Mouse (Mus musculus) 3134 (cell line): ENCODE results near the gene Ccdc28b.

Experiments
- DNase-seq: peaks from one replicate; pipeline ENCODE4 v3.0.0-alpha.2; 2011; ENCODE audit warnings: low spot score; ENCODE audit not compliant: insufficient read length; ENCODE audit errors: extremely low read depth

The Ccdc28b gene

DNA sequence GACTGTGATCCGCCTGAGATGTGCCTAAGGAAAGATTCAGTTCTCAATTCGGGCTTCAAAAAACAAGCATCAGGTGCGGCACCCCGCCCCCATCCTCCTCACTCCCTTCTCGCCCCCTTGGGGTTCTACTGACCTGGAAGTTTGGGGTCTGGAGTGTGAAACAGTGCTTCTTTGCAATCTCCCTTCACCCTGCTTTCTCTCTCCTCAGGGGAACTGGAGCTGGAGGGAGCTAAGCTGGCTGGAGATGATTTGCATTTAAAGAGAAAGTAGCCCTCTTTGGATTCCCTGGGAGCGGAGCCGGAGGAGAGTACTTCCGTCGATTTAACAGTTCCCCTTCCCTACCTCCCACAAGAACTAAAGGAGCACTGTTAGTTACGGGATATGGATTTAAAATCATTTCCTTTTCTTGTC lies at the start of gene Ccdc28b:
TSS of gene Ccdc28b (minus strand) at position 267 of the 411 bp plus-strand sequence.
- DNase-seq, result peak; percentile 39

- DNase-seq, result no peak
Measured at GRCm38 (mm10) chr4:129672878-129673449, 49.2 kb upstream of the Ccdc28b start.

DNA sequence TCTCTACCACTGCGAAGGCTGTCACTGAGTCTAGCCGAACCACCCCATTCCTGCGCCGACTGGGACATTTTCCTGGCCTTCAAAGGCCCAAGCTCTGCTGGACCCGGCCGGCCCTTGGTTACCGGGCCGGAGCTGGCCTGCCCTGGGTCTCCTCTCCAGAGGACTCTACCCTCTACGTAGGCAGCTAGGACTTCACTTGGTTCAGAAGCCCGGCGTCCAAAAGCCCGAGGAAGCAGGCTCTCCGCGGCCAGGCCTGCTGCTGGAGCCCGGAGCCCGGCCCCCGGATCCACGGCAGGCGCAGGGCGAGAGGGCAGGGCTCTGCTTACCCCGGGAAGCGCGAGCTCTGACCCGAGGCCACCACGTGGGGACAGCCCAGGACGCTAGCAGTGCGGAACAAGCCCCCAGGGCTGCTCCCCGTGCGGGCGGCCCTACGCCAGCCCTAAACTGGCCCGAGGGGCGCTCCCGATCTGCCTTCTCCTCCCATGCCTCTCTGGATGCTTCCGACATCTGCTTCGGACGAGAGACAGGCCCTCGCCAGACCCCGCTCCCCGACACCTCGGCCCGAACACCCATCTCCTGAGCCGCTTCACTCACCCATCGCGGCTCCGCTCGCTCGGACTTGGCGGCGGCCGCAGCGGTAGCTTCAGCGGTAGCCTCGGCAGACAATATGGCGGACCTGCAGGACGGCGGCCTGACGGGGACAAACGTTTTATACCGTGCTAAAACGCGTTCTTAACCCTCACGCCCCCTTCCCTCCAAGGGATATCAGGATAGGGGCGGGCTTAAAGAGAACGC lies 48.5 kb upstream of the Ccdc28b start, which contains the start of gene Kpna6:
TSS of gene Kpna6 (minus strand) at position 685 of the 795 bp plus-strand sequence.
- peak; percentile 83 for DNase-seq

- DNase-seq, result no peak
Measured at GRCm38 (mm10) chr4:129671491-129672082, 47.8 kb upstream of the Ccdc28b start.

DNA sequence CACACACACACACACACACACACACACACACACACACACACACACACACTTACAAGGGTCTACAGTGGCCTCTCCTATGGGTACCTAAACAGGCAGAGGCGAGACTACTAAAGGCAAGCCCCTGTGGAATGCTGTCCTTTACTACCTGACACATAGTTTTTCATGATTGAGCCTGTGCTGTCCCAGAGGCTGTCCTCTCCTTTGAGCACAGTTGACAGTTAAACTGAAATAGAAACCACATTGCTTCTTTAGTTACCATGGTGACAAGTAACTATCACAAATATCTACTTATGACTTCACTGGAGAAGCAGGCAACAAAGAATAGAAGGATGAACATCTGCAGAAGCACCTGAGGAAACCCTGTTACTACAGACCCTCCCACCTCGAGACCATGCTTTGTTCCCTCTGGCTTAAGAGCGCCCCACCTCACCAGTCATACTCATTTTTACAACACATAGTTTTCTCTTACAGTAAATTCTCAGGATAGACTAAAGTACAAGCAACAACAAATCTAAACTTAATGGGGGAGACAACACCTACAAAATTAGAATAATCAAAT lies 38.6 kb upstream of the Ccdc28b start:
- DNase-seq, result no peak

- DNase-seq, result no peak
Measured at GRCm38 (mm10) chr4:129661584-129661983, 37.8 kb upstream of the Ccdc28b start.

DNA sequence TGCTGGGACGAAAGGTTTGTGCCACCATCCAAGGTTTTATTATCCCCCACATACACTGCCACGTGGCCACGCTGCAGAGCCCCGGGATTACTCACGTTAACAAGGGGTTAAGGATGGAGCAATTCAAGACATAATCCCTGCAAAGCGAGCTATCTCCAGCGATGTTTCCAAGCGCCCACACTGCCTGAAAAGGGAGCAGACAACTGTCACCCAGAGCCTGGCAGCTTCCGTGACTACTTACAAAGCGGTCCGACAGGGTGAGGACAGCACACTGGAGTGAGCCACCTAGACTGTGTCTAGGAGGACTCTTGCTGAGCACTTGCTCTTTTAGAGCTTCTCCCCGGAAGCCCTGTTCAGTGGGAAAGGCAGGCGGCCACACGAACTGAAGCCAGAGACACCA lies 31.0 kb upstream of the Ccdc28b start:
- no peak for DNase-seq

DNA sequence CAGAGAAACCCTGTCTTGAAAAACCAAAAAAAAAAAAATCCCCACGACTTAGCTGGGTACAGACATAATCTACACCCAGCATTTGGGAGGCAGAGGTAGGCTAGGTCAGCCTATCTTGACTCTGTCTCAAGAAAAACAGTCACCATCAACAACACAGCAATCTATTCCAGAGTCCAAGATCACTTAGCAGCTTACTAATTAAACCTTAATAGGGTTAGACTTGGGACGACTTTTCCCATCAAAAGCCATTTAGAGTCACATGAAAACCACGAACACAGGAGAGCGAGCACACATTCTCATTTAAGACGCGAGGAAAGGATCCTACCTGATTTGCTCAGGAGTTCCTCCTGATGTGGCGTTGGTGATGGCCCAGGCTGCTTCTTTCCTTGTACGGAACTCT lies 26.6 kb upstream of the Ccdc28b start:
- no peak for DNase-seq

GRCm38 (mm10) chr4:129648656-129649055 lies 24.9 kb upstream of the Ccdc28b start:
- no peak for DNase-seq

GRCm38 (mm10) chr4:129645204-129645603 lies 21.5 kb upstream of the Ccdc28b start:
- no peak for DNase-seq

GRCm38 (mm10) chr4:129641756-129642155 lies 18.0 kb upstream of the Ccdc28b start:
- no peak for DNase-seq

DNA sequence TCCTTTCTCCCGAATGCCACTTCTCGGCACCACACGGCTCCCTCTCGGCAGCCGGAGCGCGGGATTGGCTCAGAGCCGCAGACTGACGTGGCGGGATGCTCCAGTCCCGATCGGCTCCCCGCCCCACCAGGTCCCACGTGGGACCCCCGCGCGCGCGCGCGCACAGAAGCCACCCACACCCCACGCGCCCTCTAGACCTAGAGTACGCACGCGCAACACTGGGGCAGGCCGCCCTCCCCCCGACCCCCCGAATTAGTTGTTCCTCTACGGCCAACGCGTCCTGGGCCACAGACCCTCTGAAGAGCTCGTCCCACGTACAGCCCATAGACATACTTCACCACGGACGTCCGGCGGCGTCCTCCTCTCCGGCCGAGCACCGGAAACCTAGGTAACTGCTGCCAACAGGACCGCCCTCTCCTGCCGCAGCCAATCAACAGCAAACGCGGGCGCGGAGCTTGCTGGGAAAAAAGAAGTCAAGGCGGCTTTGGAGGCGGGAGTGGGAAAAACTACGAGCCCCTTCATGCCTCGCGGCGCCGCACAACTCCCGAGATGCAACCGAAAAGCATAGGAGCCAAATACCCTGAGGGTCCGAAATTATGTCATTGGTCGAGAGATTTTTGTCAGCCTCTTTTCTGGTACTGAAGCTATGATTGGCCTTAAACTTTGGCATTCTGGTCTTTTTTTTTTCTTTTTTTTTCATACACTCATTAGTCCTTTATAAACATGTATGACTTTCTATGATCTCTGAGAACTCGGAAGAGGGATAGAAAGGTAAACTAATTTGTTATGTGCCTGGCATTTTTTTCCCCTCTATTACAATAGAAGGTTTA lies 17.1 kb upstream of the Ccdc28b start, which contains the start of gene Txlna:
TSS of gene Txlna (minus strand) at position 428 of the 830 bp plus-strand sequence.
- peak; percentile 96 for DNase-seq

DNA sequence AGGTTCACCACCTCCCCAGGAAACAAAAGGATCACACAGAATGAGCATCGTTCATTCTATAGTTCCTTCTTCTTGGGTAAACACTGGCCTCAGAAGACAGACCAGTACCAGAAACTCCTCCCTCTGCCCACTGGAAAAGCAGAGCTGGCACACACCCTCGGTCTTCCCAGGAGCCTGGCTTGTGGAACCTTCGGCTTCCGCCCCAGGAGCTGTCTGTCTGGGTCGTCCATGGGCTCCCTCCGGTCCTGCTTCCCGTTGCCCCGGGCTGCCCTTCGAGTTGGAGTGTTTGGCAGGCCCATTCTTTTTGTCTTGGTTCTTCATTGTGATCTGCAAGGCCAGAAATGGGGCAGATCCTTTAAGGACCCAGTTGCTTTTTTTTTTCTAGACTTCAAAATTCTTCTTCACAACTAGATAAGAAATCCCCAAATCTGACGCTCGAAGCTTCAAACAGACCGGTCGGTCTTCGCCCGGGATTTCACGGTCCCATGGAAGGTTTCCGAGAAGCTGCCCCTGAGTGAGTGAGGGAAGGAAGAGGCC lies 16.4 kb upstream of the Ccdc28b start:
- no peak for DNase-seq

- no peak for DNase-seq
Measured at GRCm38 (mm10) chr4:129639221-129639620, 15.5 kb upstream of the Ccdc28b start.

DNA sequence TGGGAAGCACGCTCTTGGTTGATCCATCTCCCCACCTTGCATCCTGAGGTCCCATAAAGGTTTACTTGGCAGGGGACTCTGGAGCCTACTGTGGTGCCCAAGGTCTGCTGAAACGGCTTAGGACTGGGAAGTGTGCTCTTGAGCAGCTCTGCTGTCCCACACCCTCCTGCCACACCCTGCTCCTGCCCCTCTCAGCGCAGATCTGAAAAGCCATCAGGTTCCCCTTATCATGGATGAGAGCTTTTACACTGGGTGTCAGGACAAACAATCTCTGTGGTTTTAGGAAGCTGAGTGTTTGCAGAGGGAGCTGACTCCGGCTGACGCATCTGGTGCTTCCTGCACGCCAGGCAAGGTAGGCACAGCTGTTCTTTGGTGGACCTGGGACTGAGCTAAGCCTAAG lies 10.1 kb upstream of the Ccdc28b start:
- no peak for DNase-seq

DNA sequence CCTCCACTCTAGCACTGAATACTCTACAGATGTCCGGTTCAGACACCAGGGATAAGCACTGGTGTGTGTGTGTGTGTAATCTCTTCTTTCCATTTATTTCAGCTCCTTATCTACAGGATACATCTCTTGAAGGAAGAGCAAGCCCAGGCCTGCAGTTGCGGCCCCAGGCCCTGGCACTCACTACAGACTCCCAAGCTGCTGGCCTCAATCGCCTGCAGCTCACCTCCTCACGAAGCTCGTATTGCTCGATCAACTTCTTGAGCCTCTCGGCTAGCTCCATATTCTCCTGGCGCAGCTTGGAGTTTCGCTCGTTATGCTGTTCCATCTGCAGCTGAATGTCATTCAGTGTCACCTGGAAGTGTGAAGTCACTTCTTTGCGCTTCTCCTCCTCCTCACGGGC lies 8.1 kb upstream of the Ccdc28b start:
- DNase-seq, result no peak

- no peak for DNase-seq
Measured at GRCm38 (mm10) chr4:129630944-129631343, 7.2 kb upstream of the Ccdc28b start.

DNA sequence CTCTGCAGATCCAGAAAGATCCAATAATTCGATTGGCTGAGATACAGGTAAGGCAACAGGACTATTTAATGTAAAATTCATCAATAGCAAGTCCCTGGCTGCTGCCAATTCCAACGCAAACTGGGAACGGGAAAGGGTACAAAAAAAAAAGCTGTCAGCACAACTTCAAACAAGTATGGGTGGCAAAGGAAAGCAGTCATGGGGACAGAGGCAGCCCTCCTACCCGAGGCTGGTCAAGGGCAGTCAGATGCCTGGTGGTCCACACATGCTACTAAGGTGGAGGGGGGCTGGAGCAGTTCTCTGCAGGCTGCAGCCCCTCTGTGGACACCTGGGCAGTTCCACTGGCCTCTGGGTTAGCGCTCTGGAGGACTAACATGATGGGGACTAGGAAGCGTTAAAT lies 2.3 kb upstream of the Ccdc28b start:
- DNase-seq, result no peak

GRCm38 (mm10) chr4:129625496-129625895 lies 1.7 kb upstream of the Ccdc28b start:
- no peak for DNase-seq

- no peak for DNase-seq
Measured at GRCm38 (mm10) chr4:129625029-129625370, 1.3 kb upstream of the Ccdc28b start.
